Mouse (Mus musculus) midbrain, embryonic 16.5 days (tissue): ENCODE results near the gene Hexim2. TPM values are rescaled to one million over a fixed set of nuclear protein-coding genes. Genes with fewer than 3 reads are reported as not detected.

Experiments used
- ATAC-seq: fragments of 200-750 bp; cut with Nextera tagmentation; 2 replicates; pipeline ENCODE4 v1.8.0; 2017; ENCODE audit warnings: moderate TSS enrichment
- H3K27ac ChIP-seq: fragments of 300-500 bp; sonication (generic); 2 replicates; pipeline ENCODE4 v1.5.1; 2014; ENCODE audit warnings: mild to moderate bottlenecking, low read length, mixed read lengths
- H3K27me3 ChIP-seq: fragments of 300-500 bp; sonication (generic); 2 replicates; pipeline ENCODE4 v1.6.1; 2014; ENCODE audit warnings: low read depth, low read length, mixed read lengths; ENCODE audit not compliant: control insufficient read depth, insufficient read depth
- H3K36me3 ChIP-seq: fragments of 300-500 bp; sonication (generic); 2 replicates; pipeline ENCODE4 v1.6.1; 2014; ENCODE audit warnings: mild to moderate bottlenecking, low read length, moderate library complexity, mixed read lengths; ENCODE audit not compliant: control insufficient read depth, insufficient read depth
- H3K4me1 ChIP-seq: fragments of 300-500 bp; sonication (generic); 2 replicates; pipeline ENCODE4 v1.6.1; 2014; ENCODE audit warnings: mild to moderate bottlenecking, low read length, mixed read lengths; ENCODE audit not compliant: control insufficient read depth, insufficient read depth
- H3K4me2 ChIP-seq: fragments of 300-500 bp; sonication (generic); 2 replicates; pipeline ENCODE4 v1.6.1; 2014; ENCODE audit warnings: mild to moderate bottlenecking, low read length, mixed read lengths
- H3K4me3 ChIP-seq: fragments of 300-500 bp; sonication (generic); 2 replicates; pipeline ENCODE4 v1.5.1; 2014; ENCODE audit warnings: low read depth, mild to moderate bottlenecking, low read length, moderate library complexity, mixed read lengths
- H3K9ac ChIP-seq: fragments of 300-500 bp; sonication (generic); 2 replicates; pipeline ENCODE4 v1.6.1; 2014; ENCODE audit warnings: low read depth, low read length, mixed read lengths
- H3K9me3 ChIP-seq: fragments of 300-500 bp; sonication (generic); replicated peaks from 2 replicates; pipeline ENCODE4 v1.6.1; 2014; ENCODE audit warnings: mild to moderate bottlenecking, low read length, mixed read lengths; ENCODE audit not compliant: control insufficient read depth, poor library complexity, severe bottlenecking
- WGBS: fragments of 180-500 bp; shearing (Covaris S2); extraction: QIAGEN DNeasy Blood & Tissue Kit; methylation state at CpG from one replicate; pipeline ENCODE4 v1.1.7; 2014; 5-methylcytosine and 5-hydroxymethylcytosine counted together
- polyA plus RNA-seq: library from polyadenylated mRNA; unstranded; fragments of >200 nt; fragmentation: Nextera tagmentation; extraction: Ambion mirVana; gene quantifications from 2 replicates; pipeline ENCODE4 v1.2.1, GENCODE M21; 2015

The Hexim2 gene
- polyA plus RNA-seq, 1 experiment from 2014 or later = 37.0 TPM

DNA sequence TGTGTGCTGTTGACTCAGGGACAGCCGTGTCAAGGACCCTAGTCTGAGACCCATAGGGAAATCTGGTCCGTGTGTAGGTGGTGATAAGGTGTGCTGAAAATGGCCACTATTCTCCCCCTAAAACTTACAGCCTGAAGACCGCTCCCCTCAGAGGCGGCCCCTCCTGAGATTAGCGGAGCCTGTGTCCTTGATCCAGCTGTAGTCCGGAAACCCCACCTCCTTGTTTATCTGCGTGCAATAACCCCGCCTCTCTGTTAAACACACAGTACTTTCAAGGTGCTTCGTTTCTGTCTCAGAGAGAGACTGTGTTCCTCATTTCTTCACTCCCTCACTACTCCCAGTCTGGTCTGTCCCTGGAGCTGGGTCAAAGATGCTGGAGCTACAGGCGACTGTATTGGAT lies 32.2 kb downstream of the Hexim2 start:
- H3K9me3 ChIP-seq = no peaks in the 10 kb centered on the region
- H3K36me3 ChIP-seq = no peaks in the 10 kb centered on the region
- H3K4me1 ChIP-seq = peaks cover 5% of the 10 kb centered on the region
- no peak overlapping the region for H3K4me3 ChIP-seq
- no peaks in the 10 kb centered on the region for H3K27me3 ChIP-seq
- ATAC-seq = no peak
- no peak overlapping the region for H3K4me2 ChIP-seq
- H3K27ac ChIP-seq = no peak overlapping the region
- WGBS = 37% methylated on average over 10 of the region's 10 CpGs
- H3K9ac ChIP-seq = no peak overlapping the region

DNA sequence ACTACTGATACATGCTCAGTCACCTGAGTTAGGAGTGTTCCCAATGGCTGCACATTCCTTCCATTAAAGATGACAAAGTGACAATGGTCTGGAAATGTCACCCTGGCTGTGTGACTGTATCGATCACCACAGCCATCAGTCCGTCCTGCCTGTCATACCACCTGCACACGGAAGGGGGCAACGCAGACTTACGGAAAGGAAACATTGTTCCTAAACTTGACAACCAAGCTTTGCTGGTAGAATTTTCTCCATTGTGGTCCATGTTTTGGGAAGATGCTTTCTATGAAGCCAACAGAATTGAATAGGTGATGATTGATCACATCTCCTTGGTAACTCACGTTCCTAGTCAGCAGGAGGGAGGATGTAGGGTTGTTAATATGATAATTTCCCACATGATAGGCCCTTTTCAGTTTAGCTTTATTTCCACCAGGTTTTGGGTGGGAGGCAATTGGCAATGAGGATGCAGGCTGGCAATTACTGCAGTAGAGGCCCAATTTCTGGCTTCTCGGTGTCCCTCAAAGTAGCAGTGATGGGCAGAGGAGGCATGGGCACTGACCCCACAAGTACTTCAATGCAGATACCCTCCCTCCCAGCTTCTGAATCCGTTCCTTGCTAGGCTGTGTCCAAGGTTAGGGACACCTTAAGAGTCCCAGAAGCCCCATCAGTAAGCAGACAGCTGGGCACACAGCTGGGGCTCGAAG lies 36.6 kb downstream of the Hexim2 start:
- H3K27ac ChIP-seq = peak overlapping the region; percentile 23; the same call in 1 of the 2 replicates
- 28% methylated on average over 9 of the region's 9 CpGs for WGBS

GRCm38 (mm10) chr11:103169664-103170063 lies 37.4 kb downstream of the Hexim2 start:
- peak overlapping the region; percentile 76 for H3K4me2 ChIP-seq
- 89% methylated on average over 5 of the region's 5 CpGs for WGBS

More for the DNA sequence above, 36.6 kb downstream of the Hexim2 start:
- peak overlapping the region; percentile 76; the same call in 1 of the 2 replicates for H3K4me2 ChIP-seq
- no peak overlapping the region for H3K9ac ChIP-seq
- no peak overlapping the region for H3K4me3 ChIP-seq
- H3K36me3 ChIP-seq = no peaks in the 10 kb centered on the region
- no peak for ATAC-seq
- no peaks in the 10 kb centered on the region for H3K9me3 ChIP-seq
- no peaks in the 10 kb centered on the region for H3K27me3 ChIP-seq
- H3K4me1 ChIP-seq = peaks cover 30% of the 10 kb centered on the region

GRCm38 (mm10) chr11:103170111-103170493 lies 37.9 kb downstream of the Hexim2 start:
- WGBS = 49% methylated on average over 3 of the region's 3 CpGs
- Histone ChIP-seq H3K4me3 (peak overlapping the region; percentile 73), H3K27me3 (no peaks in the 10 kb centered on the region), H3K4me1 (peaks cover 32% of the 10 kb centered on the region), H3K4me2 (peak overlapping the region; percentile 76), H3K36me3 (no peaks in the 10 kb centered on the region), H3K27ac (peak overlapping the region; percentile 71), H3K9me3 (no peaks in the 10 kb centered on the region), H3K9ac (peak overlapping the region; percentile 86)
- ATAC-seq = peak; percentile 3; the same call in 1 of the 2 replicates

More at GRCm38 (mm10) chr11:103169664-103170063, 37.4 kb downstream of the Hexim2 start:
- peak overlapping the region; percentile 73 for H3K4me3 ChIP-seq
- H3K9me3 ChIP-seq = no peaks in the 10 kb centered on the region
- peak overlapping the region; percentile 86 for H3K9ac ChIP-seq
- H3K4me1 ChIP-seq = peaks cover 32% of the 10 kb centered on the region
- H3K36me3 ChIP-seq = no peaks in the 10 kb centered on the region
- H3K27ac ChIP-seq = peak overlapping the region; percentile 71; the same call in 1 of the 2 replicates
- no peaks in the 10 kb centered on the region for H3K27me3 ChIP-seq
- ATAC-seq = no peak

DNA sequence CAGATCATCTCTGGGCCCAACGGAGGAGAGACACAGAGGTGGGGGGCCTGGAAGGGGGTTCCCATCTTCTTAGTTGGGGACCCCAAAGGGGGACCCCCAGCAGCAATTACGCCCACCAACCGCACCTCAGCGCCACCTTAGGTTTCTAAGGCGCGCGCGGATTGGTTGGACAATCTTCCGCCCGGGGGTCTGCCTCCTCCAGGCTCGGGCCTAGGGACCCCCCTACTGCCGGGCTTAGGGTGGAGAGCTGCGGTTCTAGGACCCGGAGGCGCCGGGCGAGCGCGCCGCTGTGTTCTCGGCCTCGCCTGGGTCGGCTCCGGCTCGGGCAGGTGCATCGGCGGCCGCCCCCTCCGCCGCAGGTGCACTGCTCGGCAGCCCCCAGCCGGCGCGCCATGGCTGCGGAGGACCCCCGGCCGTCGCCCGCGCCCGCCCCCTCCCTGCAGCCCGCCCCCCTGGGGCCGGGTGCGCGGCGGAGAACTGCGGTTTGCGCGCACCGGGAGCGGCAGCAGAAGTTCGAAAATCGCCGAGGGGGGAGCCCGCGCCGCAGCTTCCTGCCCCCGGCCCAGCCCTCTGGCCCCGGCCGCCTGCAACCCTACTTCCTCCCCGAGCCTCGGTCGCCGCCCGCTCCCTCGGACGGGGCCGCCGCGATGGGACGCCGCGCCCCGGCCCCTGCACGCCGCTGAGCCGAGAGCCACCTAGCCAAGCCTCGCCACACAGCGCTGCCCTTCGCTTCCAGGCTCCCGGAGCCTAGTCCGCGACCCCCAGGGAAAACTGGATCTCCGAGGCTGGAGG lies 38.5 kb downstream of the Hexim2 start, which contains the start of gene Fmnl1:
Gene Fmnl1 (plus strand): TSS at position 614 of the 792 bp plus-strand sequence.
- Histone ChIP-seq H3K9me3 (no peaks in the 10 kb centered on the region), H3K9ac (peak within 1 kb of the TSS; percentile 86), H3K27me3 (no peaks in the 10 kb centered on the region), H3K4me3 (peak within 1 kb of the TSS; percentile 73), H3K27ac (peak within 1 kb of the TSS; percentile 71), H3K36me3 (no peaks in the 10 kb centered on the region), H3K4me2 (peak within 1 kb of the TSS; percentile 76), H3K4me1 (peaks cover 32% of the 10 kb centered on the region)
- under 1% methylated on average over 61 of the region's 84 CpGs for WGBS
- ATAC-seq = peak; percentile 84

DNA sequence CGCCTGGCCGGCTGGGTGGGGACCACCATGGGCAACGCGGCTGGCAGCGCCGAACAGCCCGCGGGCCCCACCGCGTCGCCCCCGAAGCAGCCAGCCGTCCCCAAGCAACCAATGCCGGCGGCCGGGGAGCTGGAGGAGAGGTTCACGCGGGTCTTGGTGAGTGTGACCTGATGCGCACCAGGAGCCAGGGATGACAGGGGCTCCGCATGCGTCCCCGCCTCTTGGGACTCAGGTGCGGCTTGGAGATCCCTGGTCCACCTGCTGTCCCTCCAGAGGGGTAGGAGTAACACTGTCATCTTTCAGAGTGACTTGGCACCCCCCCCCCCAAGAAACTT lies 39.0 kb downstream of the Hexim2 start:
- Histone ChIP-seq H3K27me3 (no peaks in the 10 kb centered on the region), H3K9me3 (no peaks in the 10 kb centered on the region), H3K4me2 (peak overlapping the region; percentile 76), H3K4me3 (peak overlapping the region; percentile 73), H3K27ac (peak overlapping the region; percentile 71), H3K4me1 (peaks cover 32% of the 10 kb centered on the region), H3K36me3 (no peaks in the 10 kb centered on the region), H3K9ac (peak overlapping the region; percentile 86)
- no peak; the same call in 1 of the 2 replicates for ATAC-seq
- 2% methylated on average over 23 of the region's 23 CpGs for WGBS

GRCm38 (mm10) chr11:103171703-103172391 lies 39.6 kb downstream of the Hexim2 start:
- H3K4me1 ChIP-seq = peaks cover 32% of the 10 kb centered on the region
- no peaks in the 10 kb centered on the region for H3K27me3 ChIP-seq
- no peak for ATAC-seq
- H3K9ac ChIP-seq = peak overlapping the region; percentile 86
- H3K4me2 ChIP-seq = peak overlapping the region; percentile 76
- H3K36me3 ChIP-seq = no peaks in the 10 kb centered on the region
- no peak overlapping the region for H3K27ac ChIP-seq
- H3K4me3 ChIP-seq = peak overlapping the region; percentile 73
- H3K9me3 ChIP-seq = no peaks in the 10 kb centered on the region
- WGBS = 37% methylated on average over 9 of the region's 9 CpGs

DNA sequence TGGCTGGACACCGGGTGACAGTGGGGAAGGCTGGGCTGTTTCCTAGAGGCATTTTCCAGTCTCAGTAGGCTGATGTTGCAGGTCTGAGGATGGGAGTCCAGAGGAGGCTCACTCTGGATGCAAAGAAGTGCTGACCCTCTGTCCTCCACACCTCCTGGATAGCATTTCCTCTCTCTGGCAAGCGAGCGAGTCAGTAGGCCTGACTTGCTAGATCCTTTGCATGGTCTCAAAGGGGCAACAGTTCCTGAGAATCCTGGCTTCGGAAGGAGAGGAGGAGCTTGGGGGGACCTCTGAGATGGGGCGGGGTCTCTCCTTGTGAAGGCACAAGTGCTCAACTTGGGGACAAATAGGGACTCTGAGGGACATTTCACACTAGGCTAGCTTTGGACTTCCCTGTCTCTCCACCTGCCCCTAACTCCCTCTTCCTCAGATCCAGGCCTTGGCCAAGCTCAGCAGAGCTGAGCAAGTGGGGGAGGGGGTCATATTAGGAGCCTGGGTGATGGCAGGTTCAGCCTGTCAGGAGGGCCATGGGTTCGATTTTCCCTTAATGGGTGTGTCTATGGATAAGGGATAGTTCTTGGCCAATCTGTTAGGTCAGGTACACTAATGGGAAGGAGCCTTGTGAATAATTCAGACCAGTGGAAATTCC lies 40.3 kb downstream of the Hexim2 start:
- Histone ChIP-seq H3K27ac (no peak overlapping the region), H3K36me3 (no peaks in the 10 kb centered on the region), H3K9ac (peak overlapping the region; percentile 35; the same call in 1 of the 2 replicates), H3K4me3 (peak overlapping the region; percentile 73; the same call in 1 of the 2 replicates), H3K4me1 (peaks cover 32% of the 10 kb centered on the region), H3K9me3 (no peaks in the 10 kb centered on the region), H3K27me3 (no peaks in the 10 kb centered on the region), H3K4me2 (peak overlapping the region; percentile 76)
- no peak for ATAC-seq
- 76% methylated on average over 6 of the region's 6 CpGs for WGBS
